ENCODE assay signal across 19 mouse cellular contexts in the genomic region with DNA sequence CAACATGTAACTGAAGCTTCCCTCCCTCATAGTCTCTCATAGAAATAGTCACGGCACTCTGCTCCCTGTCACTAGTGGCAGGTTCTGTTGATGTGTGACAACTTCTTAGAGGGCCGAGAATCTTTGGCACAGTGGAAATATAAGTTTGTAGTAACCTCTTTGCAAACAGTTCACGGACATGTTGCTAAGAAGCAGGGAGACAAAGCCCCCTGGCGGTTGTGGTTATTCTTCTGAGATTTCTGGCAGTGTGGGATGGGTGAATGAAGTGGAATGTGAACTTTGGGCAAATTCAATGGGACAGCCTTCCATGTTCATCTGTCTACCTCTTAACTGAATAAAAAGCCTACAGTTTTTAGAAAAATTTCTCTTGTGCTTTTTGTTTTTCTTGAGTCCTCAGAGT. TPM values are rescaled to one million over a fixed set of nuclear protein-coding genes. Genes with fewer than 3 reads are reported as not detected.
DNase-seq lines count a peak whose midpoint lies in the region; ATAC-seq and TF ChIP-seq lines count a peak whose summit lies in the region.
"Had no signal": no experiment of that assay in that cellular context is flagged by ENCODE, and none has a peak within 500 bp of the region (broad histone marks: within the 10 kb centered on the region; RNA-seq: fewer than 3 reads in every experiment).

No protein-coding gene starts in this region.

- H3K27ac ChIP-seq in intestine, postnatal 0 days (ENCODE audit: low read depth, low read length) = no peak overlapping the region
- no peak overlapping the region for H3K27ac ChIP-seq in intestine, embryonic 15.5 days
- no peak overlapping the region for H3K27ac ChIP-seq in lung, embryonic 14.5 days (ENCODE audit: low read depth)
- peak overlapping the region; percentile 31; the same call in 1 of the 2 replicates for H3K27ac ChIP-seq in brown adipose tissue, adult 24 weeks (replicated peaks; ENCODE audit: low read depth, low read length)
- H3K27ac ChIP-seq: embryonic facial prominence, embryonic 10.5 days; heart, embryonic 10.5 days; stomach, embryonic 15.5 days had no signal

- H3K9ac ChIP-seq in intestine, postnatal 0 days (ENCODE audit: low read depth, low read length) = no peak overlapping the region
- no peak overlapping the region for H3K9ac ChIP-seq in intestine, embryonic 15.5 days
- no peak overlapping the region for H3K9ac ChIP-seq in lung, embryonic 14.5 days
- H3K9ac ChIP-seq: stomach, embryonic 15.5 days had no signal

- TF ChIP-seq CTCF in intestine, postnatal 0 days (IDR thresholded peaks at IDR 0.05; ENCODE audit: low read depth) = 0 out of 2 replicates have a peak, but pooled peaks have one; percentile 28
- TF ChIP-seq CTCF in lung, embryonic 14.5 days (IDR thresholded peaks at IDR 0.05; ENCODE audit: low read depth) = peak; percentile 23; the same call in 1 of the 2 replicates
- TF ChIP-seq CTCF in lung, adult 2 months (IDR thresholded peaks at IDR 0.05; ENCODE audit: insufficient read depth, low read length) = no peak

- no peaks in the 10 kb centered on the region for H3K27me3 ChIP-seq in intestine, postnatal 0 days (replicated peaks; ENCODE audit: control insufficient read depth, insufficient read depth, low read length)
- H3K27me3 ChIP-seq in intestine, embryonic 15.5 days (replicated peaks) = no peaks in the 10 kb centered on the region
- no peaks in the 10 kb centered on the region for H3K27me3 ChIP-seq in lung, embryonic 14.5 days (ENCODE audit: insufficient read depth, low read length)
- H3K27me3 ChIP-seq: megakaryocyte, embryonic 14.5 days; stomach, embryonic 15.5 days had no signal

- peaks cover 53% of the 10 kb centered on the region for H3K36me3 ChIP-seq in intestine, postnatal 0 days (ENCODE audit: control insufficient read depth, insufficient read depth)
- H3K36me3 ChIP-seq in intestine, embryonic 15.5 days = peaks cover 22% of the 10 kb centered on the region
- H3K36me3 ChIP-seq in lung, embryonic 14.5 days (ENCODE audit: insufficient read depth) = peaks cover 65% of the 10 kb centered on the region

- WGBS in intestine, postnatal 0 days = 75% methylated on average over 4 of the region's 4 CpGs
- WGBS in intestine, embryonic 15.5 days = 76% methylated on average over 4 of the region's 4 CpGs
- WGBS in lung, embryonic 14.5 days = 82% methylated on average over 4 of the region's 4 CpGs
- 73% methylated on average over 4 of the region's 4 CpGs for WGBS in lung, adult 2 months

- no peak overlapping the region for H3K4me2 ChIP-seq in intestine, postnatal 0 days (replicated peaks; ENCODE audit: low read depth)
- H3K4me2 ChIP-seq in intestine, embryonic 15.5 days (replicated peaks) = no peak overlapping the region
- no peak overlapping the region for H3K4me2 ChIP-seq in lung, embryonic 14.5 days
- H3K4me2 ChIP-seq: stomach, embryonic 15.5 days had no signal

- TF ChIP-seq POLR2A in lung, adult 2 months (IDR thresholded peaks at IDR 0.05; ENCODE audit: borderline replicate concordance, extremely low read depth, low read depth, low read length) = no peak

- peak; percentile 17 for DNase-seq in lung, embryonic 14.5 days
- no peak for DNase-seq in lung, adult 2 months
- DNase-seq in R1 (ENCODE audit: low read depth, low spot score) = peak; percentile 66
- no peak for DNase-seq in natural killer cell, adult 2 months (ENCODE audit: low spot score in 2 of 2)
- DNase-seq in spleen, postnatal 36 days (ENCODE audit: low spot score in 2 of 2) = no peak
- DNase-seq: adrenal gland, postnatal 25 days; cerebellum, postnatal 36 days; gastrocnemius, postnatal 14 days; kidney, adult 18-20 months; thymus, postnatal 36 days had no signal

- H3K4me1 ChIP-seq in intestine, postnatal 0 days (replicated peaks; ENCODE audit: control insufficient read depth, insufficient read depth, low read length) = no peaks in the 10 kb centered on the region
- no peaks in the 10 kb centered on the region for H3K4me1 ChIP-seq in intestine, embryonic 15.5 days (replicated peaks)
- no peaks in the 10 kb centered on the region for H3K4me1 ChIP-seq in lung, embryonic 14.5 days (ENCODE audit: insufficient read depth)
- H3K4me1 ChIP-seq in lung, adult 2 months (ENCODE audit: control insufficient read depth, insufficient read depth, low read length) = no peaks in the 10 kb centered on the region
- peaks cover 7% of the 10 kb centered on the region for H3K4me1 ChIP-seq in brown adipose tissue, adult 24 weeks (ENCODE audit: control insufficient read depth, insufficient read depth, insufficient read length, low read length)
- H3K4me1 ChIP-seq: embryonic facial prominence, embryonic 10.5 days; stomach, embryonic 15.5 days had no signal

- H3K4me3 ChIP-seq in intestine, postnatal 0 days (ENCODE audit: low read depth, low read length) = no peak overlapping the region
- no peak overlapping the region for H3K4me3 ChIP-seq in intestine, embryonic 15.5 days (replicated peaks)
- H3K4me3 ChIP-seq in lung, embryonic 14.5 days (ENCODE audit: low read depth, low read length) = no peak overlapping the region
- no peak overlapping the region for H3K4me3 ChIP-seq in lung, adult 2 months (replicated peaks; ENCODE audit: extremely low read depth, low read depth, low read length)
- H3K4me3 ChIP-seq in brown adipose tissue, adult 24 weeks (ENCODE audit: insufficient read depth, low read depth, low read length) = no peak overlapping the region
- H3K4me3 ChIP-seq: embryonic facial prominence, embryonic 10.5 days; heart, embryonic 10.5 days; megakaryocyte, embryonic 14.5 days; myocyte; stomach, embryonic 15.5 days had no signal

- no peak for ATAC-seq in intestine, postnatal 0 days
- no peak for ATAC-seq in intestine, embryonic 15.5 days
- no peak for ATAC-seq in lung, embryonic 14.5 days (ENCODE audit: insufficient read depth)
- ATAC-seq: CD4-positive, CD25-positive, alpha-beta regulatory T cell, adult 4 months had no signal

- no peaks in the 10 kb centered on the region for H3K9me3 ChIP-seq in intestine, postnatal 0 days (ENCODE audit: control insufficient read depth)
- H3K9me3 ChIP-seq in intestine, embryonic 15.5 days = no peaks in the 10 kb centered on the region
- no peaks in the 10 kb centered on the region for H3K9me3 ChIP-seq in lung, embryonic 14.5 days (ENCODE audit: low read depth, low read length)
- H3K9me3 ChIP-seq: embryonic facial prominence, embryonic 10.5 days; heart, embryonic 10.5 days; megakaryocyte, embryonic 14.5 days; stomach, embryonic 15.5 days had no signal

RNA-seq across cellular contexts. Expression of a gene that starts 12.7 kb away (rescaled TPM):
- polyA plus RNA-seq in intestine, postnatal 0 days (2015; fragmentation: Nextera tagmentation; extraction: Ambion mirVana) = 14.4 and 16.0 TPM in 2 replicates
- polyA plus RNA-seq in intestine, embryonic 15.5 days (2015; fragmentation: Nextera tagmentation; extraction: Ambion mirVana) = 33.6 and 35.4 TPM in 2 replicates
- 29.5 and 34.4 TPM in 2 replicates for polyA plus RNA-seq in lung, embryonic 14.5 days (2014; fragmentation: Nextera tagmentation; extraction: Ambion mirVana)
- 17.1 and 23.3 TPM in 2 replicates for polyA plus RNA-seq in lung, adult 2 months (2012; rRNA removed)
- polyA plus RNA-seq in brown adipose tissue, adult 24 weeks (2012; ENCODE audit: insufficient read depth, insufficient read length, missing spikeins) = 5.6 and 7.3 TPM in 2 replicates

Comparison
In these comparisons a context has a peak if more than half of its experiments do, and no peak if none do; other contexts are left out.
1. DNase-seq: peak in lung, embryonic 14.5 days (single experiment) and R1 (single experiment); none in lung, adult 2 months (single experiment), natural killer cell, adult 2 months (0 of 2) and spleen, postnatal 36 days (0 of 2).